Mouse (Mus musculus): ENCODE measurements around the gene Iyd. TPM values are rescaled to one million over a fixed set of nuclear protein-coding genes. Genes with fewer than 3 reads are reported as not detected.
"Not testable (repeated sequence)": the region's sequence is repeated elsewhere in the genome, so short reads cannot be mapped to it uniquely, and the experiment has no call there.

The Iyd gene
- not detected in 2 replicates for polyA plus RNA-seq (2012)

DNA sequence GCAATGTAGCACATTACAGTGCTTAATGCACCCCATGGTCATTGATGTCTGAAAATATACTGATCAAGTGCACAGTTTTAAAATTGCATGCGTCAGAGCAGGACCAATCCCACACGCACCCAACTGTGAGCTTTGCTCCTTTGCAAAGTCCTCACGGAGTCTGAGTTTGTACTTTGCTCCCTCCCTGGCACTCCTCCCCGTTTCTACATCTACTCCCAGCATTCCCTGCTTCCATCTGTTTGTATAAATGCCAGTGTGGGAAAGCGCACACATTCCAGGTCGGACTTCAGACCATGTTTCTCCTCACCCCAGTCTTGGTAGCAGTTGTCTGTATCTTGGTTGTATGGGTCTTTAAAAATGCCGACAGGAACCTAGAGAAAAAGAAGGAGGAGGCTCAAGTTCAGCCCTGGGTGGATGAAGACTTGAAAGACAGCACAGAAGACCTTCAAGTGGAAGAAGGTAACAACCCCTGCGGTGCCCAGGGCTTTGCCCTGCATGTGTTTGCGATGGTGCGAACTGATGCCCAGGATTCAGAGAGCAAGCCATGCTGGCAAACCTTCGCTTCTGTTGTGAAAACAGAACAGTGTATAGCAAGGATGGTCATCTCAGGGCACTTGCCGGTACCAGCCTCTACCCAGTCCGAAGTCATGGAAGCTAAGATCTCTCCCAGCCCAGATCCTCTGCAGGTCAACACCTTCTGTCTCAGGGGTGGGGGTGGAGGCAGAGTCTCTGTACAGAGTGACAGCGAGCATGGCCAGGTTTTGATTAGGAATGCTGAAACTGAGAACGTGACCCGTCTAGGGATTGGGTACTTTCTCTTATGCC, at the start of gene Iyd:
TSS of gene Iyd (plus strand) at position 238 of the 825 bp plus-strand sequence.
- H3K9me3 ChIP-seq (ENCODE audit: control insufficient read depth, low read length), result no peaks in the 10 kb centered on the region
- TF ChIP-seq TAL1 (IDR thresholded peaks at IDR 0.05; ENCODE audit: low read length), result no peak
- H3K36me3 ChIP-seq (ENCODE audit: control insufficient read depth), result no peaks in the 10 kb centered on the region
- no peak within 1 kb of the TSS for H3K4me3 ChIP-seq (replicated peaks)
- H3K4me1 ChIP-seq (ENCODE audit: control insufficient read depth), result no peaks in the 10 kb centered on the region
- H3K27me3 ChIP-seq (ENCODE audit: control insufficient read depth), result no peaks in the 10 kb centered on the region

DNA sequence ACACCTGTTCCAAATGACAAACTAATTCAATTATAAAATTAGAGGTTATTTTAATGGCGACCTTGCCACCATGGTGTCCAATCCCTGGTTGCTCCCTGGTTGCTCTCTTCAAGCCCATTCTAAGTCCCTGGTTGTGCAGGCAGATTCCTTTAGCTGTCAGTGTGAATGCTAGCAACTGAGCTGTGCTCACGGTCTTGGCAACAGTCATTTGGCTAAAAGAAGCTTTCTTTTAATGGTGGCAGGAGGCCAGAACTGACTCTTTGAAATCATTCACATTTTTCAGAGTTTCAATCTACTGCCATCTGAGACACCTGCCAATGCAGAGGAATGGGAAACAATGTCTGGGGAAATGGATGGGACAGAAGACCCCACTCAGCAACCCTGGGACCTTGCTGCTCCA, 43.2 kb upstream of the Iyd start:
- Histone ChIP-seq H3K9me3 (ENCODE audit: control insufficient read depth, low read length) (no peaks in the 10 kb centered on the region), H3K27me3 (ENCODE audit: control insufficient read depth) (no peaks in the 10 kb centered on the region), H3K4me1 (ENCODE audit: control insufficient read depth) (no peaks in the 10 kb centered on the region), H3K36me3 (ENCODE audit: control insufficient read depth) (no peaks in the 10 kb centered on the region), H3K4me3 (replicated peaks) (no peak overlapping the region)
- TF ChIP-seq GATA1 (IDR thresholded peaks at IDR 0.05; ENCODE audit: low read length), result no peak
- TF ChIP-seq TAL1 (IDR thresholded peaks at IDR 0.05; ENCODE audit: low read length), result no peak

DNA sequence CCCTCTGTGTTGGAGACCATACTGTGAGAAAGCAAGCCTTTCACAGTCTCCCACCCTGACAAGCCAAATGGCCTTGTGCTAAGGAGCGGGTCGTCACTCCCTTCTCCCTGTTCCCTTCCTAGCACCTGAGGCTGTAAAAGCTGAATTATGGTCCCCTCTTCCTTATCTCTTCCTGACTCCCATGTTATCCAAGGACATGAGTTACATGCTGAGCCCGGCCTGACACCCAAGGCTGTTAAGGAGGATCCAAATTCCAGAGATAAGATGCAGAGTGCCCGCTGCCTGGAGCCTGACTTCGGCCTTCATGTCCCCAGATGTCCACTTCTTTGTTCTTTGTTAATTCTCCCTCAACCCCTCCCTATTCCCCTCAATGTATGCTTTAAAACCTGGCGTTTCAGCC, 39.2 kb upstream of the Iyd start:
- not testable (repeated sequence) for H3K36me3 ChIP-seq (ENCODE audit: control insufficient read depth); H3K27me3 ChIP-seq (ENCODE audit: control insufficient read depth); H3K9me3 ChIP-seq (ENCODE audit: control insufficient read depth, low read length); H3K4me1 ChIP-seq (ENCODE audit: control insufficient read depth); H3K4me3 ChIP-seq (replicated peaks)

DNA sequence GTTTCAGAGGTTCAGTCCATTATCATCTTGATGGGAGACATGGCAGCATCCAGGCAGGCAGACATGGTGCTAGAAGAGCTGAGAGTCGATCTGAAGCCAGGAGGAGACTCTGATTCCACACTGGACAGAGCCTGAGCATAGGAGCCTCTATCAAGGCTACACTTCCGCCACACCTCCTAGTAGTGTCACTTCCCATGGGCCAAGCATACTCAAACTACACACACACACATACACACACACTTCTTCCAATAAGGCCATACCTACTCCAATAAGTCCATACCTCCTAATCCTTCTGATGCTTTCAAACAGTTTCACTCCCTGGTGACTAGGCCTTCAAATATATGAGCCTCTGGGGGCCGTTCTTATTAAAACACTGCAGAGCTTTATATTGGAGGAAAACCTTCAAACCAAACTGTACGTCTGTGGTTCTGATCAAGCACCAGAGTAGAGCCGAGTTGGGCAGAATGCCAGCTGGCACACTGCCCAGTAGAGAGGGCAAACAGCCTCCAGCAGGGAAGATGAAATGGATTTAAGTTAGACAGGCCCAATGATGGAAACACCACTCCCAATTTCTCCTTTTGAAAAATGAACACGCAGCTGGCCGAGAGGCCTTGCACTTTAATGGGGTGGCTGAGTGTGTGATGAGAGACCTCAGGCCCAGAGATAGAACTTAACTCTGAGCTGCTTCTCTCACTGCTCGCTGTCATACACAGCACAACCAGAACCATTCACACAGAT, 32.4 kb upstream of the Iyd start:
- Histone ChIP-seq H3K4me3 (replicated peaks) (no peak overlapping the region), H3K9me3 (ENCODE audit: control insufficient read depth, low read length) (no peaks in the 10 kb centered on the region), H3K36me3 (ENCODE audit: control insufficient read depth) (no peaks in the 10 kb centered on the region), H3K27me3 (ENCODE audit: control insufficient read depth) (no peaks in the 10 kb centered on the region), H3K4me1 (ENCODE audit: control insufficient read depth) (no peaks in the 10 kb centered on the region)
- TF ChIP-seq TAL1 (IDR thresholded peaks at IDR 0.05; ENCODE audit: low read length) (no peak), GATA1 (IDR thresholded peaks at IDR 0.05; ENCODE audit: low read length) (no peak)

DNA sequence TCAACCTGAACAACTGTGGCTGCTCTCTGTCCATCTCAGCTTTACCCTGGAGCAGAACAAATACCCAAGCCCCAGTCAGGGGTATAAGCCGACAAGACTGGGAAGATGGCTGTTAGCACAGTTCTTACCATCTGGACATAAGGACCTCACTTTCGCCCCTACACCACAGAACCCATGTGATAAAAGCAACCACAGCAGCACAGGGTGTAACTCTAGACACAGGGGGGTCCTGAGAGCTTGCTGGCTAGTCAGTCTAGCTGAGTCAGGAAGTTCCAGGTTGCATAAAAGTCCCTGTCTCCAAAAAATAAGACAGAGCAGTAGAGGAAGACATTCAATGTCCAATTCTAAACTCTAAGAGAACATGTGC, 31.8 kb upstream of the Iyd start:
- H3K9me3 ChIP-seq (ENCODE audit: control insufficient read depth, low read length), result no peaks in the 10 kb centered on the region
- TF ChIP-seq GATA1 (IDR thresholded peaks at IDR 0.05; ENCODE audit: low read length) (no peak), TAL1 (IDR thresholded peaks at IDR 0.05; ENCODE audit: low read length) (no peak)
- no peaks in the 10 kb centered on the region for H3K36me3 ChIP-seq (ENCODE audit: control insufficient read depth)
- no peaks in the 10 kb centered on the region for H3K4me1 ChIP-seq (ENCODE audit: control insufficient read depth)
- no peak overlapping the region for H3K4me3 ChIP-seq (replicated peaks)
- no peaks in the 10 kb centered on the region for H3K27me3 ChIP-seq (ENCODE audit: control insufficient read depth)

DNA sequence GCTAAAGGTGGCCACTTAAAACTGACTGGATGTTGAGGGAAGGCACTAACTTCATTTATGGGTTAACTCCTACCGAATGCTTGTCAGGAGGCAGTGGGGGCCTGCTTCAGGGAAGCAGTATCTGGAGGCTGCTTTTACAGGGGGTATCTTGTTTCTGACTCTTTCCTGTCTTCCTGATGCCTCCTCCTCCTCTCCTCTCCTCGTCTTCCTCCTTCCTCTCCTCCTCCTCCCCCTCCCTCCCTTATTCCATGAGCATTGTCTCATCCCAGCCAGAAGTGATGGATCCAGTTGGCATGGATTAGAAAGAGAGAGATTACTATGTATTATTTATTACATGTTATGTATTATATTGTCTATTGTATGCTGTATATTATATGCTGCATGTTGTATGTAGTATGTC, 31.3 kb upstream of the Iyd start:
- no peaks in the 10 kb centered on the region for H3K27me3 ChIP-seq (ENCODE audit: control insufficient read depth)
- H3K4me3 ChIP-seq (replicated peaks), result no peak overlapping the region
- no peaks in the 10 kb centered on the region for H3K4me1 ChIP-seq (ENCODE audit: control insufficient read depth)
- H3K36me3 ChIP-seq (ENCODE audit: control insufficient read depth), result no peaks in the 10 kb centered on the region
- TF ChIP-seq GATA1 (IDR thresholded peaks at IDR 0.05; ENCODE audit: low read length), result no peak
- TF ChIP-seq TAL1 (IDR thresholded peaks at IDR 0.05; ENCODE audit: low read length), result no peak
- no peaks in the 10 kb centered on the region for H3K9me3 ChIP-seq (ENCODE audit: control insufficient read depth, low read length)

DNA sequence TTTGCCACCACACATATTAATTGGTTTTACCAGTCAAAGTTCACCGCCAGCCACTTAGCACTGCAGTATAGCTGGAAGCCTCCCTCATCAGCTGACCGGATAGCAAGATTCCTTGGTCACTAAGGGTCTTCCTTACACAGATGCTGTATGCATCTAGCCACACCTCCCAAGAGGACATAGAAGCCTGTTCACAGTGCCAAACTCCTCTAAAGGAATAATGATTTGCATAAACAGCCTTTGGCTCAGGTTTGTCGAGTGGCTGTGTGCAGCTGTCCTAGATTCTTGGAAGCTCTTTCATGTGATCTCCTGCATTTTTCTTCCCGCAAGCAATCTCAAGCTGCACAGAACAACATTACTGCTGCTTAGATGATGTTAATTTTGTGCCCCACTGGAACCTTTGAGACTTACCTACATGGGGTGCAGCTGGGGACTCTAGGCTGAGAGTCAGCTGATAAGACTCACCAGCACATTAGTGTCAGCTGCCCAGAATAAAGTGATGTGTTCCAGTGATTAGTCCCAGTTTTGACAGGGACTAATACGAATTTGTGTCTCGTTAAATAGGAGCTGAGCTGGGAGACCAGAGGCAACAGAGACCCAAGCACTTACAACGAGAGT, 30.3 kb upstream of the Iyd start:
- no peaks in the 10 kb centered on the region for H3K27me3 ChIP-seq (ENCODE audit: control insufficient read depth)
- H3K9me3 ChIP-seq (ENCODE audit: control insufficient read depth, low read length), result no peaks in the 10 kb centered on the region
- no peaks in the 10 kb centered on the region for H3K36me3 ChIP-seq (ENCODE audit: control insufficient read depth)
- no peaks in the 10 kb centered on the region for H3K4me1 ChIP-seq (ENCODE audit: control insufficient read depth)
- H3K4me3 ChIP-seq (replicated peaks), result no peak overlapping the region
- TF ChIP-seq TAL1 (IDR thresholded peaks at IDR 0.05; ENCODE audit: low read length) (no peak), GATA1 (IDR thresholded peaks at IDR 0.05; ENCODE audit: low read length) (no peak)

DNA sequence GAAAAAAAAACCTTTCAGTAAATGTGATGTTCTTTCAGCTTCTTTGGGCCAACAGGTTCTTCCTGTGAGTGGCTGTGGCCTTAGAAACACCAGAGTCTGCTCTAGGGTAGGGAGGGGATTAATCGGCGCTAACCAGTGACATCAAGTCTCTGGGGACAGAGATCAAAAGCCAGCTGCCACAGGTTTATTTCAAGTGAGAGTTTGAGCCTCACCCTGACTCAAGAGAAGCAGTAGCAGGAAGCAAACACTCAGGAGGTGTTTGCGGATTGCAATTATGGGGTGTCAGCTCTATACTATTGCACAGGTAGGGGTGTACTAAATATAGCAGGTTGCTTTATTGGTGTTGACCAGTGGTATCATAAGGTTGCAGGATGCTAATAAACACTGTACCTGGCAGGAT, 29.6 kb upstream of the Iyd start:
- Histone ChIP-seq H3K4me3 (replicated peaks) (no peak overlapping the region), H3K4me1 (ENCODE audit: control insufficient read depth) (no peaks in the 10 kb centered on the region), H3K36me3 (ENCODE audit: control insufficient read depth) (no peaks in the 10 kb centered on the region), H3K9me3 (ENCODE audit: control insufficient read depth, low read length) (no peaks in the 10 kb centered on the region), H3K27me3 (ENCODE audit: control insufficient read depth) (no peaks in the 10 kb centered on the region)
- no peak for TF ChIP-seq TAL1 (IDR thresholded peaks at IDR 0.05; ENCODE audit: low read length)
- TF ChIP-seq GATA1 (IDR thresholded peaks at IDR 0.05; ENCODE audit: low read length), result no peak

DNA sequence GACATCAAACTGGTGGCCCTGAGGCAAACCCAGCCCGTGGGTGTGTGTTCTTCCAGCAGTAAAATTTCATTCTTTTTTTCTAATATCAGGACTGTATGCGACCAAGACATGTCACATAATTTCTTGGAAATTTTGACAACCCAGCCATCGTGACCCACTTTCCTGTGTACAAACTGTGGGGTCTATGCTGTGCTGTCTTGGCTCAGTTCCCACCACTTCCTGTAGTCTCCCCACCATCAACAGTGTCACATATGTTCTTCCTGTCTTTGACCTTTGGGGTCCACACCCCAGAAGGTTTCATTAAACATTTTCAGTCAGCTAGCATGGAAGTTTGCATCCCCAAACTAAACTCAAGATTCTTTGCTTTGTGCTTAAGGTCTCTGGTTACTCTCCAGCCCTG, 28.6 kb upstream of the Iyd start:
- no peak overlapping the region for H3K4me3 ChIP-seq (replicated peaks)
- no peaks in the 10 kb centered on the region for H3K36me3 ChIP-seq (ENCODE audit: control insufficient read depth)
- H3K27me3 ChIP-seq (ENCODE audit: control insufficient read depth), result no peaks in the 10 kb centered on the region
- no peaks in the 10 kb centered on the region for H3K9me3 ChIP-seq (ENCODE audit: control insufficient read depth, low read length)
- no peak for TF ChIP-seq GATA1 (IDR thresholded peaks at IDR 0.05; ENCODE audit: low read length)
- no peaks in the 10 kb centered on the region for H3K4me1 ChIP-seq (ENCODE audit: control insufficient read depth)
